Mouse (Mus musculus): Measurements from ENCODE around the gene Ccdc130. TPM values are rescaled to one million over a fixed set of nuclear protein-coding genes. Genes with fewer than 3 reads are reported as not detected.
A peak's percentile ranks its signal among the peaks of the same experiment; 100 is the strongest.
"Not testable (repeated sequence)": the region's sequence is repeated elsewhere in the genome, so short reads cannot be mapped to it uniquely, and the experiment has no call there.

Ccdc130 gene
- polyA plus RNA-seq (2016; fragmentation: Nextera tagmentation; extraction: Ambion mirVana): 15.8 and 16.1 TPM in 2 replicates

- H3K4me3 ChIP-seq: peak within 1 kb of the TSS; percentile 94
- peak; percentile 100 for ATAC-seq (ENCODE audit: insufficient number of reproducible peaks, low FRiP score)
- 0 out of 2 replicates have a peak within 1 kb of the TSS, but pooled peaks have one; percentile 55 for H3K27ac ChIP-seq (ENCODE audit: poor library complexity, severe bottlenecking)
- peak within 1 kb of the TSS; percentile 89 for H3K9ac ChIP-seq
- peaks cover 27% of the 10 kb centered on the region for H3K36me3 ChIP-seq
- H3K4me1 ChIP-seq (replicated peaks): peaks cover 11% of the 10 kb centered on the region
- H3K4me2 ChIP-seq: peak within 1 kb of the TSS; percentile 75
- under 1% methylated on average over 44 of the region's 44 CpGs for WGBS
- no peaks in the 10 kb centered on the region for H3K27me3 ChIP-seq (replicated peaks)
- H3K9me3 ChIP-seq (replicated peaks): no peaks in the 10 kb centered on the region
Observed at GRCm38 (mm10) chr8:84269950-84270773, at the start of gene Ccdc130. TSS of gene Ccdc130 (minus strand) at chr8:84270380.

DNA sequence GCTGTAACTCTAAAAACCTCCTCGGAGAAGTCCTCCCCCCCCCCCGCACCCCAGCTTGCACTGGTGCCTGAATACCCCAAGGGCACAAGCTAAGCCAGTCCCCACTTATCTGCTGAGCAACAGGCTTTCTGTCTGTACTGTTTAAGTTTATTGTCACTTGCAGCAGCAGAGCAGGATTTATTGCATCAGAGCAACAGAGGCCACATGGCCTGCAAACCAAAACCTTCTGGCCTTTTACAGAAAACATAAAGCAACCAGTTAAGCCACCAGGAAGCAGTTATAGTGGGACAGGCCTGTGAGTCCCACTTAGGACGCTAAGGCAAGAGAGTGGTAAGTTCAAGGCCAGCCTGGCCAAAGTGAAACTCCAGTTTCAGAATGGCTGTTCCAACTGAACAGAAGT is 38.2 kb upstream of the Ccdc130 start:
- Histone ChIP-seq H3K9ac (no peak overlapping the region), H3K27me3 (replicated peaks) (no peaks in the 10 kb centered on the region), H3K27ac (ENCODE audit: poor library complexity, severe bottlenecking) (no peak overlapping the region), H3K4me3 (no peak overlapping the region), H3K36me3 (no peaks in the 10 kb centered on the region), H3K4me2 (no peak overlapping the region), H3K4me1 (replicated peaks) (peaks cover 11% of the 10 kb centered on the region), H3K9me3 (replicated peaks) (peaks cover 3% of the 10 kb centered on the region; the same call in 1 of the 2 replicates)
- no peak for ATAC-seq (ENCODE audit: insufficient number of reproducible peaks, low FRiP score)
- 62% methylated on average over 3 of the region's 3 CpGs for WGBS

- no peak for ATAC-seq (ENCODE audit: insufficient number of reproducible peaks, low FRiP score)
- Histone ChIP-seq H3K4me1 (replicated peaks) (peaks cover 11% of the 10 kb centered on the region), H3K4me2 (peak overlapping the region; percentile 9; the same call in 1 of the 2 replicates), H3K27ac (ENCODE audit: poor library complexity, severe bottlenecking) (peak overlapping the region; percentile 59; the same call in 1 of the 2 replicates), H3K27me3 (replicated peaks) (no peaks in the 10 kb centered on the region), H3K4me3 (no peak overlapping the region), H3K9ac (no peak overlapping the region), H3K9me3 (replicated peaks) (peaks cover 3% of the 10 kb centered on the region; the same call in 1 of the 2 replicates), H3K36me3 (no peaks in the 10 kb centered on the region)
- WGBS: 48% methylated on average over 2 of the region's 2 CpGs
Observed at GRCm38 (mm10) chr8:84303951-84304350, 33.8 kb upstream of the Ccdc130 start.

DNA sequence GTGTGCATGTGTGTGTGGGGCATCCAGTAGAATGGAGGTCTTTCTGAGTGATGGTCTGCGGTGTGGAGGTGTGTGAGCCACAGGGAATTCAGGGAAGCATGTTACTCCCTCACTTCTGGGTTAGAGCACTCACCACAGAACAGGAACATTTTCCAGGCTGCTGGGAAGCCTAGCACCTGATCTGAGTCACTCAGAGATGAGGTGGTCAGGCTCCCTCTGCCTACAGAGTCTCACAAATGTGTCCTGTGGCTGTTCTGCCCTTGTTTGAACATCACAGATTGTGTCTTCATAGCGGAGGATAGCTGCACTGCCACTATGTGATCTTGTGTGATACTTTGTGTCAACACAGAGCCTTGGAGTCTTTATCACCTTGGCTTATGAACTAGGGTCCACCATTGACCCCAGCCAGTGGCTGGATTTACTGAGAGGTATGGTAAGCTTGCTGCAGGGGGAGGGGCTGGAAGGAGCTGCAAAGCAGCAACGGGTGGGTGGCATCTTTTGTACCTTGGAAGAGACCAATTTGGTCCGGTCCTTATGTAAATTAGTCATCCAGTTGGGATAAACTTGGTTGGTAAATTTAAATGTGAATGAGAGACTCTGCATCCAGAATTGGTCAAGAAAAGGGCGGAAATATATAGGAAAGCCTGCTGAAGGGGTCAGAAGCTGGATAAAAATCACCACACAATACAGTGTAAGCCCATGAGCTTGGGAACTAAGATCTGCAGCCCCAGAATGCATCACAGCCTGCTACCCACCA is 27.0 kb upstream of the Ccdc130 start:
- Histone ChIP-seq H3K4me3 (no peak overlapping the region), H3K27me3 (replicated peaks) (peaks cover 4% of the 10 kb centered on the region; the same call in 1 of the 2 replicates), H3K4me1 (replicated peaks) (no peaks in the 10 kb centered on the region), H3K36me3 (no peaks in the 10 kb centered on the region), H3K9me3 (replicated peaks) (no peaks in the 10 kb centered on the region), H3K4me2 (no peak overlapping the region), H3K9ac (no peak overlapping the region), H3K27ac (ENCODE audit: poor library complexity, severe bottlenecking) (no peak overlapping the region)
- ATAC-seq (ENCODE audit: insufficient number of reproducible peaks, low FRiP score): no peak
- 64% methylated on average over 5 of the region's 5 CpGs for WGBS

GRCm38 (mm10) chr8:84291688-84292087 is 21.5 kb upstream of the Ccdc130 start:
- Histone ChIP-seq H3K4me2 (no peak overlapping the region), H3K27me3 (replicated peaks) (peaks cover 4% of the 10 kb centered on the region; the same call in 1 of the 2 replicates), H3K36me3 (no peaks in the 10 kb centered on the region), H3K9ac (no peak overlapping the region), H3K9me3 (replicated peaks) (no peaks in the 10 kb centered on the region), H3K4me1 (replicated peaks) (no peaks in the 10 kb centered on the region), H3K4me3 (no peak overlapping the region), H3K27ac (ENCODE audit: poor library complexity, severe bottlenecking) (no peak overlapping the region)
- 21% methylated on average over 8 of the region's 8 CpGs for WGBS
- no peak for ATAC-seq (ENCODE audit: insufficient number of reproducible peaks, low FRiP score)

DNA sequence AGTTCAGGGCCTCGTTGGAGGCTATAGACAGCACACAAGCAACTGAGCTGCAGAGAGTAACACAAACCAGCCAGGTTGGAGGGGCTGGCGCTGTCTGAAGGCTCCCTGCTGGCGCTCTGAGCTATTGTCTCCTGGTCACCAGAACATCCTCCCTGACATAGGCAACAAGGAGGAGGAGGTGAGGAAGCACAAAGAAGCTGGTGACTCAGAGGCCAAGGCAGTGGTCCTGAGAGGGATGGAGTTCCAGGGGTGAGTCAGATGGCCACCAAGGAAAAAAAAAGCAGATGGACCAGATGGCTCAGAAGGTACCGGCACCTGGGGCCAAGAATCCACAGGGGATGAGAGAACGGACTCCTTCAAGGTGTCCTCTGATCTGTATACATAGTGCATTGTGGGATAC is 20.9 kb upstream of the Ccdc130 start:
- Histone ChIP-seq H3K36me3 (no peaks in the 10 kb centered on the region), H3K27ac (ENCODE audit: poor library complexity, severe bottlenecking) (no peak overlapping the region), H3K4me2 (no peak overlapping the region), H3K9ac (no peak overlapping the region), H3K27me3 (replicated peaks) (peaks cover 4% of the 10 kb centered on the region; the same call in 1 of the 2 replicates), H3K4me1 (replicated peaks) (no peaks in the 10 kb centered on the region), H3K9me3 (replicated peaks) (no peaks in the 10 kb centered on the region), H3K4me3 (no peak overlapping the region)
- WGBS: 75% methylated on average over 5 of the region's 5 CpGs
- ATAC-seq (ENCODE audit: insufficient number of reproducible peaks, low FRiP score): no peak

- ATAC-seq (ENCODE audit: insufficient number of reproducible peaks, low FRiP score): no peak
- 54% methylated on average over 2 of the region's 2 CpGs for WGBS
- Histone ChIP-seq H3K27me3 (replicated peaks) (peaks cover 4% of the 10 kb centered on the region; the same call in 1 of the 2 replicates), H3K9ac (no peak overlapping the region), H3K27ac (ENCODE audit: poor library complexity, severe bottlenecking) (no peak overlapping the region), H3K4me3 (no peak overlapping the region), H3K36me3 (no peaks in the 10 kb centered on the region), H3K4me1 (replicated peaks) (peaks cover 9% of the 10 kb centered on the region), H3K9me3 (replicated peaks) (no peaks in the 10 kb centered on the region), H3K4me2 (no peak overlapping the region)
Observed at GRCm38 (mm10) chr8:84288892-84289291, 18.7 kb upstream of the Ccdc130 start.

DNA sequence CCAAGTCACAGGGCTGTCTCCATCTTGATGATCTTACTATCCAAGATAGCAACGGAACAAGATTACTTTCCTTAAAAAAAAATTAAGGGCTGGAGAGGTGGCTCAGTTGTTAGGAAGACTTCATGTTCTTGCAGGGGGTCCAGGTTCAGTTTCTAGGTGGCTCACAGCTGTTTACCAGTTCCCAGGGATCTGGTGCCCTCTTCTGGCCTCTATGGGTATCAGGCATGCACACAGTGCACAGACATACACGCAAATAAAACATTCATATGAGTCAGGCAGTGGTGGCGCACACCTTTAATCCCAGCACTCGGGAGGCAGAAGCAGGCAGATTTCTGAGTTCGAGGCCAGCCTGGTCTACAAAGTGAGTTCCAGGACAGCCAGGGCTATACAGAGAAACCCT is 15.5 kb upstream of the Ccdc130 start:
- not testable (repeated sequence) for H3K4me2 ChIP-seq; H3K36me3 ChIP-seq; H3K4me3 ChIP-seq; H3K9me3 ChIP-seq (replicated peaks); H3K9ac ChIP-seq; H3K27me3 ChIP-seq (replicated peaks); H3K27ac ChIP-seq (ENCODE audit: poor library complexity, severe bottlenecking); ATAC-seq (ENCODE audit: insufficient number of reproducible peaks, low FRiP score)
- WGBS: 50% methylated on average over 5 of the region's 5 CpGs
- H3K4me1 ChIP-seq (replicated peaks): peaks cover 11% of the 10 kb centered on the region

DNA sequence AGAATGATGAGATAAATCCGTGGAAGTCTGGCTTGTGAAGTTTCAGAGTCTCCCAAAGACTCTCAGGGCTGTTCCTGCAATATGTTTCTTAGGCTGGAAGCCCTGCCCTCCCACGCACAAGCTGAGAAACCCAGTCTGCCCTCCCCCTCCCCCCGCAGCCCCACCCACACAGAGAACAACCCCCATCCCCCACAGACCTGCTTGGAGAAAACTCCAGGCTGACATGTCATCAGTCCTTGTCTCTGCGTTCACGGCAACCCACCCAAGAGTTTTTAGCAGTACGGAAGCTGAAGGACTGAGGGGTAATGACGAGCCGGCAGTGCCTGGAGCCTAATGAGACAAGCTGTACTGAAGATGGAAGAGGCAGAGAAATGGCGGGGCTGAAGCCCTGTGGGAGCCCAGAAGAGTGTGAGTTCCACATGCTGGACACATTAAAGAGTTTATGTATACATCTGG is 14.5 kb upstream of the Ccdc130 start:
- no peak overlapping the region; the same call in 1 of the 2 replicates for H3K9ac ChIP-seq
- H3K27me3 ChIP-seq (replicated peaks): no peaks in the 10 kb centered on the region
- 16% methylated on average over 9 of the region's 9 CpGs for WGBS

DNA sequence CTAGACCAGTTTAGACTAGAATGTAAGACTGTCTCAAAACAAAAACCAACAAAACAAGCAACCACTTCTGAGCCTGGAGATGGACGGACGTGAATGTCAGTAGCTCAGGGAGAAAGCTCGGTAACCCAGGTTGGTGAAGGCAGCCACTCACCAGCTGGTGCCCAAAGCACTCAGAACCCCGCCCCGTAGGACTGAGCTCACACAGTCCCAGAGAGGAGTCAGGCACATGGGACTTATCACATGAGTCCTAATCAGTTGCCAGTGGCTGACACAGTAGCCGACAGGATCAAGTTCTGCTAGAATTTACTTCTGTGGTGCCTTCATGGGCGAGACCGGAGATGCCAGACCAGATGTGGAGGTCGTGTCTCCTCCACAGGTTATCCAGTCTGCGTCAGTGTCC is 10.6 kb upstream of the Ccdc130 start:
- Histone ChIP-seq H3K9me3 (replicated peaks) (no peaks in the 10 kb centered on the region), H3K4me1 (replicated peaks) (peaks cover 20% of the 10 kb centered on the region), H3K9ac (no peak overlapping the region), H3K27ac (ENCODE audit: poor library complexity, severe bottlenecking) (no peak overlapping the region), H3K27me3 (replicated peaks) (no peaks in the 10 kb centered on the region), H3K4me2 (no peak overlapping the region), H3K4me3 (no peak overlapping the region), H3K36me3 (no peaks in the 10 kb centered on the region)
- ATAC-seq (ENCODE audit: insufficient number of reproducible peaks, low FRiP score): no peak
- WGBS: 52% methylated on average over 10 of the region's 10 CpGs

More for the DNA sequence above, 14.5 kb upstream of the Ccdc130 start:
- Histone ChIP-seq H3K36me3 (no peaks in the 10 kb centered on the region), H3K4me2 (peak overlapping the region; percentile 58), H3K9me3 (replicated peaks) (no peaks in the 10 kb centered on the region), H3K27ac (ENCODE audit: poor library complexity, severe bottlenecking) (no peak overlapping the region), H3K4me1 (replicated peaks) (peaks cover 12% of the 10 kb centered on the region), H3K4me3 (peak overlapping the region; percentile 25)
- no peak for ATAC-seq (ENCODE audit: insufficient number of reproducible peaks, low FRiP score)

DNA sequence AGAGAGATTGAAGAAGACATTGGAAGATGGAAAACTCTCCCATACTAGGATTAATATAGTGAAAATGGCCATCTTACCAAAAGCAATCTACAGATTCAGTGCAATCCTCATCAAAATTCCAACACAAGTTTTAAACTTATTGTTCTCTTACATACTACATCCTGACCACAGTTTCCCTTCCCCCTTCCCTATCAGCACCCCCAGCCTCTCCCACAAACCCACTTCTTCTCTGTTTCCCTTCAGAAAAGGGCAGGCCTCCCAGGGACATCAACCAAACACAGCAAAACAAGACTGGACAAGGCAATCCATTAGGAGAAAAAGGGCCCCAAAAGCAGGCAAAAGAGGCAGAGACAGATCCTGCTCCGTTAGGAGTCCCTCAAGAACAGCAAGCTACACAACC is 6.3 kb upstream of the Ccdc130 start:
- Histone ChIP-seq H3K36me3 (no peaks in the 10 kb centered on the region), H3K27ac (ENCODE audit: poor library complexity, severe bottlenecking) (no peak overlapping the region), H3K4me1 (replicated peaks) (peaks cover 12% of the 10 kb centered on the region), H3K4me3 (no peak overlapping the region), H3K9me3 (replicated peaks) (no peaks in the 10 kb centered on the region), H3K9ac (no peak overlapping the region), H3K4me2 (no peak overlapping the region), H3K27me3 (replicated peaks) (no peaks in the 10 kb centered on the region)
- no peak for ATAC-seq (ENCODE audit: insufficient number of reproducible peaks, low FRiP score)
- WGBS: 63% methylated on average over 1 of the region's 1 CpGs

Data from heart, embryonic 12.5 days (tissue).